Mouse (Mus musculus): ENCODE data around the gene Hist1h3f.

DNA sequence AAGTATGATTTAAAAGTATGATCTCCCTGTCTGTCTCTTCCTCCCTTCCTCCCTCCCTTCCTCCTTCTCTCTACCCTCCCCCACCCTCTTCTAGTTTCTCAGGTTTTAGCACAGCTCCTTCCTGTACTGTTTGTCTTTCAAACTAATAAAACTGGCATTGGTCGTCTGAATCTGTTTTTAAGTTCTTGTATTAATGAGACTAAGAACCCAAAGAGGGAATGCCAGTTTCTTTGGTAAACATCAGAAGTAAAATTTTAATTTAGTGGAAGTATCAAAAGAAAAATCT lies 43.0 kb downstream of the Hist1h3f start:
- TF ChIP-seq CTCF (IDR thresholded peaks at IDR 0.05; ENCODE audit: low read depth, low read length) (no peak), GATA1 (IDR thresholded peaks at IDR 0.05; ENCODE audit: borderline replicate concordance, low read length) (no peak), POLR2AphosphoS5 (IDR thresholded peaks at IDR 0.05; ENCODE audit: insufficient replicate concordance, low read depth, low read length) (no peak), TAL1 (conservative IDR thresholded peaks at IDR 0.05; ENCODE audit: low read depth, low read length) (no peak), GATA2 (IDR thresholded peaks at IDR 0.05; ENCODE audit: borderline replicate concordance, low read depth, low read length) (no peak)

Measured in G1E (cell line).